Mouse (Mus musculus): ENCODE data around the gene Dnajc15.

DNA sequence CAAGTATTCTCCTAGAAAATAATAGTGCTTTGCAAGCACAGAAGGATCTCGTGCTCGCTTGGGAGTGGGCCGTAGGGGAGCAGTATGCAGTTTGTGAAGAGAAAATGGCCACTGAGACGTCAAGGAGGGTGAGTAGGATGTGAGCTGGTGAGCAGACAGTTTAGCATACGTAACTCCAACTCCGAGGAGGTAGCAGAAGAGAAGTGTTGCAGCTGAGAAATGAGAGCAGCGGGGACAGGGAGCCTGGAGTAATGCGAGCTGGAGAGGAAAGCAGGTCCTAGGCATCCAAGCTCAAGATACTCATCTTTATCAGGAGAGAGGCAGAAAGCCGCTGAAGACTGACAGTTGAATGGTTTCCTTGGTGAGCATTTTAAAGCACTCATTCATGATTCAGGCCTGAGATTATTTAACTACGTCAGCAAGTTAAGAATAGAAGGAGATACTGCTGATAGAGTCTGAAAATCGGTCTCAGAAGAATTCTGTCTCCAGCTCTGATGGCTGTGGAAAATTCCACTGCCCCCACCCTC, 98.9 kb downstream of the Dnajc15 start:
- TF ChIP-seq CTCF (IDR thresholded peaks at IDR 0.05; ENCODE audit: borderline replicate concordance, insufficient read depth, low read depth, low read length) (no peak), POLR2A (IDR thresholded peaks at IDR 0.05; ENCODE audit: borderline replicate concordance, insufficient read depth, low read length) (no peak)
